Mouse (Mus musculus): ENCODE data around the gene Ndrg3. TPM values are rescaled to one million over a fixed set of nuclear protein-coding genes. Genes with fewer than 3 reads are reported as not detected.
"Not testable (repeated sequence)": the region's sequence is repeated elsewhere in the genome, so short reads cannot be mapped to it uniquely, and the experiment has no call there.

The Ndrg3 gene
- total RNA-seq, 2 experiments from 2014 or later: 20.0 to 24.9 TPM

GRCm38 (mm10) chr2:156913191-156913590 lies 78.7 kb downstream of the Ndrg3 start:
- no peak for DNase-seq
- intact Hi-C loops (cut with DNase I): no loop called here

- intact Hi-C loops (cut with DNase I): loop anchor here (1.0 to 2.0 kb wide), 3 partner anchors 90 to 189 kb away; no protein-coding TSS in a partner anchor
- not testable (repeated sequence) for DNase-seq
Measured at GRCm38 (mm10) chr2:156905931-156906330, 85.9 kb downstream of the Ndrg3 start.

GRCm38 (mm10) chr2:156904976-156905717 lies 86.7 kb downstream of the Ndrg3 start:
- peak; percentile 65 to 75 for DNase-seq
- intact Hi-C loops (cut with DNase I): loop anchor here (1.0 to 2.0 kb wide), 3 partner anchors 91 to 190 kb away; no protein-coding TSS in a partner anchor

DNA sequence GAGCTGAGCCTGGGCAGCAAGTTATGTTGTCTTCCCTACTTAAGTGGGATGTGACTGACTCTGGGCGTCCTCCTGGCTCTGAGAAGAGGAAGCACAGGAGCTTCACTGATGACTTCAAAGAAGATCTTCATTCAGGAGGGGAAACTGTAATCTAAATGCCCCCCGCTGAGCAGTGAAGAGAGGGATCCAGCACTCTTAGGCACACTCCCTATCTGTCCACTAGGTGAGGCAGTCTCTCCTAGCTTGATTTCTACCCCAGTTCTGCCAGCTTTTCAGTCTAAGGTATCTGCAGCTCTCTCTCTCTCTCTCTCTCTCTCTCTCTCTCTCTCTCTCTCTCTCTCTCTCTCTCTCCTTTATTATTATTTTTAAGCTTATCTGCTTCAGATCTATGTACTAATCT lies 88.5 kb downstream of the Ndrg3 start:
- no peak for DNase-seq
- intact Hi-C loops (cut with DNase I): no loop called here

GRCm38 (mm10) chr2:156902411-156902810 lies 89.4 kb downstream of the Ndrg3 start:
- intact Hi-C loops (cut with DNase I); DNase-seq: not testable (repeated sequence)

DNA sequence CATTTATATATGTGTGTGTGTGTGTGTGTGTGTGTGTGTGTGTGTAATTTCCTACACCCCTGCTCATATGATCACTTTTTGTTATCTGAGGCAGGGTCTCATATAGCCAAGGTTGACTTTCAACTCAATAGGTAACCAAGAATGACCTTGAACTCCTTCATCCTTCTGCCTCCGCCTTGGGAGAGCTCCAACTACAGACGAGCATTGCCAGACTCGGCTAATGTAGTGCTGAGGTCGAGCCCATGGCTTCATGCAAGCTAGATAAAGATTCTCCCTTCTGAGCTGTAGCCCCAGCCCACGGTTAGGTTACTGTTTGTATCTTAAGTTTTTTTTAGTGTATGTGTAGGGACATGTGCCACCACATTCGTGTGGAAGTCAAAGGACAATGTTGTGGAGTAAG lies 90.0 kb downstream of the Ndrg3 start:
- DNase-seq: no peak
- intact Hi-C loops (cut with DNase I): no loop called here

DNA sequence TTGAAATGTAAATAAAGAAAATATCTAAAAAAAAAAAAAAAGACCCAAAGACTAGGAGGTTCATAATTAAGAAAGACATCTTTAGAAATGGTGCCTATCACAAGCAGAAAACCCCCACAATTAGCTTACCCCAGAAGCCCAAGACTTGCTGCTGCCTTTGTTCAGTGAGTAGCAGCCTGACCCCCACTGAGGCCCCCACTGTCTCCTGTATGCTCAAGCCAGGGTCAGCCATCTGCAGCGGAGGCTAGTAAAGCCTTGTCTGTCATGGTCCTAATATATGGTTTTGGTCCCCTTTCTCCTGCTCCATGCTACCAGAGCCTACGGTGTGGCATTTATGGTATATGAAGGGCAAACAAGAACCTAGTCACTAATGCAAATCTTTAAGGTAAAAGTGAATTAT lies 90.5 kb downstream of the Ndrg3 start:
- no peak for DNase-seq
- intact Hi-C loops (cut with DNase I): no loop called here

- DNase-seq: no peak
- intact Hi-C loops (cut with DNase I): no loop called here
Measured at GRCm38 (mm10) chr2:156899184-156899583, 92.7 kb downstream of the Ndrg3 start.

GRCm38 (mm10) chr2:156898374-156898773 lies 93.5 kb downstream of the Ndrg3 start:
- intact Hi-C loops (cut with DNase I): no loop called here

GRCm38 (mm10) chr2:156897034-156897433 lies 94.8 kb downstream of the Ndrg3 start:
- intact Hi-C loops (cut with DNase I): no loop called here
- DNase-seq: no peak

More at GRCm38 (mm10) chr2:156898374-156898773, 93.5 kb downstream of the Ndrg3 start:
- no peak for DNase-seq

DNA sequence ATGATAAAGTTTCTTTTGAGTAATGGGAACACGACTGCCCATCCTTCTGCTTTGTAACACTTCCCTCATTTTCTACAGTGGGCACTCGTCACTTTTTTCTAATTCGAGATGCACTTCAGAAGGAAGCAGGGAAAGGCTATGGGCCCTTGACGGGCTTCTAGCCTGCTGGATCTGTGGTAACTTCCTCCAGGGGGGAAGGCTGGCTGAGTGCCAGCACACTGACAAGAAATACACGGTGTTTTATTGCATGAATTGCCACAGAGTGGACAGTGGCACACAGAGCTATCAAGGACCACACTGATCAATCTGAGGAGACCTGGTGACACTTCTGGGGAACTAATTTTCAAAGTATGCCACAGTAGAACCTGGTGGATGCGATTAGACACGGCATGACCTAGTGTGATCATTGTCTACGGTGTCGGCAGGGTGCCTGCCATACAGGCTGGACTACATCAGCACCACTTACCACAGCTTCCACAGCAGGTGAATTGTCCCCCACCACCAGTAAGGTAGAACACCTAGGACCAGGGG lies 95.4 kb downstream of the Ndrg3 start:
- no peak for DNase-seq
- intact Hi-C loops (cut with DNase I): no loop called here

DNA sequence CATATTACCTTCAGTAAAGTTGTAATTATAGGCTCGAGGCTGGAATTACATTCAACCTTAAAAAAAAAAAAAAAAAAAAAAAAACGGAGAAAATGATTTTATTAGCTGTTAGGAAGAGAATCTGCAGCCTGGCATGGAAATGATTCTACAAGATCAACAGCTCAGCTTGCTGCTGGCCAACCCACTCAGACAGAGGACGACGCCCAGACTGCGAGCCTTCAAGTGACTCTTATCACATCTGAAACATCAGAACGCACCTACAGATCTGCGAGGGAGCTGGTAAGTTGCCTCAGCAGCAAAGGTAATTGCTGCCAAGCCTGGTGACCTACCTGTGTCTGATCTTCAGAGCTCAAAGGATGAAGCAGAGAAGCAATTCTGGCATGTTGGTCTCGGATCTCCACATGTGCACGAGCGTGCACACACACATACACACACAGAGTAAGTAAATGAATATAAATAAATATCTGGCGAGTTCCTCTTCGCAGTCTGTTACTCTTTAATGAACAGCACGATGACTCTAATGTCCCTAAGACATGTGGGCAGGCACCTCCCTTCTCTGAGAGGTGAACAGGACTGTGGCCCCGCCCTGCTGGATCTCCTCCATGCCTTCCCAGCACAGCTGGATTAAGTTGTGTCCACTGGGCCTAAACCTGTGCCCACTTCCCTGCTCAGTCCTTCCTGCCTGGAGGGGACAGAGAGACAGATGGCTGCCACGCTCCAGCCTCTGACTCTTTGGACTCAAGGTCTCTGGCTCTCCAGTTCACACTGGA lies 97.2 kb downstream of the Ndrg3 start:
- DNase-seq: no peak
- intact Hi-C loops (cut with DNase I): no loop called here

- no peak for DNase-seq
- intact Hi-C loops (cut with DNase I): no loop called here
Measured at GRCm38 (mm10) chr2:156892821-156893220, 99.0 kb downstream of the Ndrg3 start.

DNA sequence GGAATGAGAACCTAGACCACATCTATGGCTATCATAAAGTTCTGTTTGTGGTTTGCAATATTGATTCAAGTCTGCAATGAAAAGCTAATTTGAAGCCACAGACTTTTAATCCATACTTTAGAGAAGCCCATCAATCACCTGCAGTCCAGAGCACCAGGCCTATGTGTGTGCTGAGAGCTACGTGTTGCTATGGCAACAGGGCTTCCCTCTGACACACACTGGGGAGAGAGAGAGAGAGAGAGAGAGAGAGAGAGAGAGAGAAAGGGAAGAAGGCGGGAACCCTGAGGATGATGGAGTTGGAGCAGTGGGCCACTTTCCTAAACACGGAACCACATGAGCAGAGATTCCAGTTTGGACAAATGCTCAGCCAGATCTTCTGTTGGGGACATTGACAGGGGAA lies 99.6 kb downstream of the Ndrg3 start:
- intact Hi-C loops (cut with DNase I): no loop called here
- DNase-seq: no peak

DNA sequence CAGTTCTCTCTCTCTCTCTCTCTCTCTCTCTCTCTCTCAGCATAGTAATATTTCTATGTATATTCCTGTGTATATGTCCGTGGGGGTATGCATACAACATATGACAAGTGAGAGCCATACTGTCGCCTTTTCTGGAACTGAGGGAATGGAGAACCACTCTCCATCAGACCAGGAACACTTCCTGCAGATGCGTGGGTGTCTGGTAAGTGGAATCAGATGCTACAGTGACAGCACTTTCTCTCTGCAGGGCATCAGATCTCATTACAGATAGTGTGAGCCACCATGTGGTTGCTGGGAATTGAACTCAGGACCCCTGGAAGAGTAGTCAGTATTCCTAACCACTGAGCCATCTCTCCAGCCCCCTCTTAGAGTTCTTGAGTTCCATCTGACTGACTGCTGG lies 103.4 kb downstream of the Ndrg3 start:
- no peak for DNase-seq
- intact Hi-C loops (cut with DNase I): no loop called here

GRCm38 (mm10) chr2:156887017-156887416 lies 104.8 kb downstream of the Ndrg3 start, which contains the start of gene Sla2:
Sla2 (minus strand) TSS chr2:156887192.
- DNase-seq: no peak
- intact Hi-C loops (cut with DNase I): no loop called here

- no peak for DNase-seq
- intact Hi-C loops (cut with DNase I): no loop called here
Measured at GRCm38 (mm10) chr2:156886084-156886631, 105.7 kb downstream of the Ndrg3 start.

DNA sequence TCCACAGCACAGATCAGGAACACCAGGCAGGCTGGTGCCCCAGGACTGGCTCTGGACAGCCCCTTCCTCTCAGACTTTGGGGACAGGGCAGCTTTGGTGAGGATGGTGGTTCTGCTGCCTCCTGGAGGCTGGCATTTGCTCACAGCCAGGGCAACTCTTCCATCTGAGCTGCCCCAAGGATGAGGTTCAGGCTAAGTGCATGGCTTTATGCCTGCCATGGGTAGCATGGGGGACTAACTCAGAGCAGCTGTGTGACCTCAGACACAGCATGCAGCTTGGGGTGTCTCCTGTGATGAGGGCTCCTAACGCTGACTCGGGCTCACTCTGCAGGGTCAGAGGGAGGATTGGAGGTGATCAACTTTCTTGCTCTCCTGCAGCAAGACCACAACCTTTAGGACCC lies 106.2 kb downstream of the Ndrg3 start:
- DNase-seq; intact Hi-C loops (cut with DNase I): not testable (repeated sequence)

- intact Hi-C loops (cut with DNase I): no loop called here
- DNase-seq: no peak
Measured at GRCm38 (mm10) chr2:156884396-156885211, 107.3 kb downstream of the Ndrg3 start.

- intact Hi-C loops (cut with DNase I): no loop called here
- no peak for DNase-seq
Measured at GRCm38 (mm10) chr2:156882431-156883001, 109.3 kb downstream of the Ndrg3 start.
